Mouse (Mus musculus) limb, embryonic 11.5 days (tissue): Measurements from ENCODE around the gene Eef1b2. TPM values are rescaled to one million over a fixed set of nuclear protein-coding genes. Genes with fewer than 3 reads are reported as not detected.
"Not testable (repeated sequence)": the region's sequence is repeated elsewhere in the genome, so short reads cannot be mapped to it uniquely, and the experiment has no call there.

ENCODE experiments used
- ATAC-seq: fragments of 200-750 bp; cut with Nextera tagmentation; 2 replicates; pipeline ENCODE4 v1.8.0; 2017; ENCODE audit warnings: low read depth; ENCODE audit not compliant: insufficient number of reproducible peaks, low FRiP score, low TSS enrichment
- DNase-seq: peaks from one replicate; pipeline ENCODE4 v3.0.0-alpha.2; 2015; ENCODE audit warnings: low spot score
- H3K27ac ChIP-seq: fragments of 300-500 bp; sonication (generic); replicated peaks from 2 replicates; pipeline ENCODE4 v1.5.1; 2014; ENCODE audit warnings: low read depth, mild to moderate bottlenecking, low read length
- H3K27me3 ChIP-seq: fragments of 300-500 bp; sonication (generic); 2 replicates; pipeline ENCODE4 v1.6.1; 2014; ENCODE audit warnings: mild to moderate bottlenecking, low read length, mixed read lengths; ENCODE audit not compliant: control insufficient read depth, insufficient read depth
- H3K36me3 ChIP-seq: fragments of 300-500 bp; sonication (generic); 2 replicates; pipeline ENCODE4 v1.6.1; 2014; ENCODE audit warnings: mild to moderate bottlenecking, low read length, moderate library complexity, mixed read lengths; ENCODE audit not compliant: control insufficient read depth, insufficient read depth
- H3K4me1 ChIP-seq: fragments of 300-500 bp; sonication (generic); 2 replicates; pipeline ENCODE4 v1.6.1; 2014; ENCODE audit warnings: low read length, mixed read lengths; ENCODE audit not compliant: control insufficient read depth, insufficient read depth
- H3K4me2 ChIP-seq: fragments of 300-500 bp; sonication (generic); 2 replicates; pipeline ENCODE4 v1.6.1; 2014; ENCODE audit warnings: low read depth, mild to moderate bottlenecking, moderate library complexity; ENCODE audit not compliant: severe bottlenecking
- H3K4me3 ChIP-seq: fragments of 300-500 bp; sonication (generic); 2 replicates; pipeline ENCODE4 v1.5.1; 2014; ENCODE audit warnings: low read depth, low read length
- H3K9ac ChIP-seq: fragments of 300-500 bp; sonication (generic); 2 replicates; pipeline ENCODE4 v1.6.1; 2014; ENCODE audit warnings: mild to moderate bottlenecking, low read length
- H3K9me3 ChIP-seq: fragments of 300-500 bp; sonication (generic); 2 replicates; pipeline ENCODE4 v1.6.1; 2016; ENCODE audit warnings: low read length; ENCODE audit not compliant: control insufficient read depth
- WGBS: fragments of 180-500 bp; shearing (Covaris S2); extraction: QIAGEN DNeasy Blood & Tissue Kit; methylation state at CpG from one replicate; pipeline ENCODE4 v1.1.7; 2014; 5-methylcytosine and 5-hydroxymethylcytosine counted together
- polyA plus RNA-seq: library from polyadenylated mRNA; unstranded; fragments of >200 nt; fragmentation: Nextera tagmentation; extraction: Ambion mirVana; gene quantifications from 2 replicates; pipeline ENCODE4 v1.2.1, GENCODE M21; 2014

The Eef1b2 gene
- polyA plus RNA-seq, 1 experiment from 2014 or later, result 703 TPM

GRCm38 (mm10) chr1:63140231-63140630, 36.4 kb upstream of the Eef1b2 start:
- WGBS, result 95% methylated on average over 13 of the region's 13 CpGs
- H3K9ac ChIP-seq, result no peak overlapping the region
- no peak overlapping the region for H3K4me2 ChIP-seq
- peaks cover 2% of the 10 kb centered on the region; the same call in 1 of the 2 replicates for H3K36me3 ChIP-seq
- no peak overlapping the region for H3K27ac ChIP-seq
- H3K9me3 ChIP-seq, result no peaks in the 10 kb centered on the region
- ATAC-seq (no peak), DNase-seq (no peak)
- H3K27me3 ChIP-seq, result no peaks in the 10 kb centered on the region
- H3K4me1 ChIP-seq, result no peaks in the 10 kb centered on the region
- no peak overlapping the region for H3K4me3 ChIP-seq

DNA sequence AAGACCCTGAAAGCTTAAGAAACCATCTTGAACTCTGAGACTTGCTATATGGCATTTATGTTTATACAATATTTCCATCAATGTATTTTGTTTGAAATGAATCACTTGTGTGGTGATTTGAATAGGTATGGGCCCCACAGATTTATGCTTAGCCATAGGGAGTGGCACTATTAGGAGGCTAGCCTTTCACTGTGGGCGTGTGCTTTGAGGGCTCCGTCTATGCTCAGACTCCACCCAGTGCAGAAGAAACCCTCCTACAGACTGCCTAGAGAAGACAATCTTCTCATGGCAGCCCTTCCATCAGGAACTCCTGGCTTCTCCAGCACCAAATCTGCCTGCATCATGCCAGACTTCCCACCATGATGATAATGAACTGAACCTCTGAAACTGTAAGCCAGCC, 8.0 kb upstream of the Eef1b2 start:
- Histone ChIP-seq H3K4me2 (no peak overlapping the region), H3K4me1 (no peaks in the 10 kb centered on the region), H3K27ac (no peak overlapping the region), H3K27me3 (no peaks in the 10 kb centered on the region), H3K9ac (no peak overlapping the region), H3K36me3 (peaks cover 7% of the 10 kb centered on the region; the same call in 1 of the 2 replicates), H3K4me3 (no peak overlapping the region), H3K9me3 (no peaks in the 10 kb centered on the region)
- WGBS, result 91% methylated on average over 2 of the region's 2 CpGs
- DNase-seq (no peak), ATAC-seq (no peak)

GRCm38 (mm10) chr1:63175853-63176252, 772 bp upstream of the Eef1b2 start:
- ATAC-seq (no peak), DNase-seq (no peak)
- Histone ChIP-seq H3K27me3 (no peaks in the 10 kb centered on the region), H3K9ac (peak overlapping the region; percentile 73), H3K4me1 (peaks cover 11% of the 10 kb centered on the region), H3K4me2 (peak overlapping the region; percentile 77), H3K4me3 (peak overlapping the region; percentile 92), H3K36me3 (peaks cover 4% of the 10 kb centered on the region; the same call in 1 of the 2 replicates), H3K9me3 (no peaks in the 10 kb centered on the region), H3K27ac (no peak overlapping the region; the same call in 1 of the 2 replicates)
- 10% methylated on average over 11 of the region's 11 CpGs for WGBS

DNA sequence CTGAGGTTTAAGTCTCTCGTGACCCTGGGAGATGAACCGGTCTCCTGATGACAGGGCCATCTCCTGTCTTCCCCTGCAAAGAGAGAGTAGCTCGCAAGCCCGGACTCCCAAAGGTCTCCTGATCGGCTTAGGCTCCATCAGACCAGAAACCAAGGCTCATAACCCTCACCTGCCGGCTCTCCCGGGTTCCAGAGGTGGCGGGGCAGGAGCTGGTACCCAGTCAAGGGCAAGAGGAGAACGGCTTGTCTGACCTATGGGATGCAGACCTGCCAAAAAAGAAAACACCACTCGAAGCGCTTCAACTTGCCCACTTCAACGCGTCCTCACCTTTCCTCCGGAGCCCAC, 394 bp upstream of the Eef1b2 start:
- WGBS, result 0% methylated on average over 14 of the region's 14 CpGs
- H3K27ac ChIP-seq, result no peak overlapping the region; the same call in 1 of the 2 replicates
- peak overlapping the region; percentile 92 for H3K4me3 ChIP-seq
- peak; percentile 42 for ATAC-seq
- H3K36me3 ChIP-seq, result peaks cover 4% of the 10 kb centered on the region; the same call in 1 of the 2 replicates
- H3K27me3 ChIP-seq, result no peaks in the 10 kb centered on the region
- no peaks in the 10 kb centered on the region for H3K9me3 ChIP-seq
- H3K9ac ChIP-seq, result peak overlapping the region; percentile 73
- peaks cover 11% of the 10 kb centered on the region for H3K4me1 ChIP-seq
- no peak for DNase-seq
- H3K4me2 ChIP-seq, result peak overlapping the region; percentile 77

DNA sequence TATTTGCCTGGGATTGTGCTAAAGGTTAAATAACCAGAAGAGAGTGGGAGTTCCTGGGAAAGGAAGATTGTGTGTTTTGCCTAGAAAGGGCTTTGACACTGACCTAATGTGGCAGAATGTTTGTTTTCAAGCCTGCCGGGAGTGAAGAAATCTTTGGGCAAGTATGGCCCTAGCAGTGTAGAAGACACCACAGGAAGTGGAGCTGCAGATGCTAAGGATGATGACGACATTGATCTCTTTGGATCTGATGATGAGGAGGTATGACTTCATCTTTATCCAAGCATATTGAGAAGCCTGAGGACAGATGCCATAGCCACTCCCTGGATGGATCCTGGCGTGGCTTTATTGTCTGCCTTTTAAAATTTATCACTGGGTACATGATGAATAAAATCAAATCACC, 1.7 kb downstream of the Eef1b2 start:
- H3K4me2 ChIP-seq, result peak overlapping the region; percentile 73; the same call in 1 of the 2 replicates
- H3K4me3 ChIP-seq, result peak overlapping the region; percentile 92
- no peak for DNase-seq
- no peak overlapping the region for H3K9ac ChIP-seq
- H3K27me3 ChIP-seq, result no peaks in the 10 kb centered on the region
- H3K9me3 ChIP-seq, result no peaks in the 10 kb centered on the region
- H3K4me1 ChIP-seq, result peaks cover 11% of the 10 kb centered on the region
- 85% methylated on average over 3 of the region's 3 CpGs for WGBS
- H3K36me3 ChIP-seq, result peaks cover 2% of the 10 kb centered on the region; the same call in 1 of the 2 replicates
- H3K27ac ChIP-seq, result no peak overlapping the region
- no peak for ATAC-seq

GRCm38 (mm10) chr1:63180122-63180521, 3.5 kb downstream of the Eef1b2 start:
- Histone ChIP-seq H3K9me3 (no peaks in the 10 kb centered on the region), H3K36me3 (no peaks in the 10 kb centered on the region; the same call in 1 of the 2 replicates), H3K4me2 (no peak overlapping the region), H3K4me3 (no peak overlapping the region), H3K27ac (no peak overlapping the region), H3K9ac (no peak overlapping the region), H3K4me1 (peaks cover 10% of the 10 kb centered on the region), H3K27me3 (no peaks in the 10 kb centered on the region)
- ATAC-seq, result no peak
- 90% methylated on average over 4 of the region's 4 CpGs for WGBS
- DNase-seq, result no peak

GRCm38 (mm10) chr1:63180575-63180974, 4.0 kb downstream of the Eef1b2 start:
- not testable (repeated sequence) for H3K4me1 ChIP-seq, H3K9ac ChIP-seq, H3K9me3 ChIP-seq, H3K4me3 ChIP-seq, H3K36me3 ChIP-seq, H3K27ac ChIP-seq, H3K4me2 ChIP-seq, DNase-seq, ATAC-seq, H3K27me3 ChIP-seq
- 74% methylated on average over 4 of the region's 4 CpGs for WGBS

DNA sequence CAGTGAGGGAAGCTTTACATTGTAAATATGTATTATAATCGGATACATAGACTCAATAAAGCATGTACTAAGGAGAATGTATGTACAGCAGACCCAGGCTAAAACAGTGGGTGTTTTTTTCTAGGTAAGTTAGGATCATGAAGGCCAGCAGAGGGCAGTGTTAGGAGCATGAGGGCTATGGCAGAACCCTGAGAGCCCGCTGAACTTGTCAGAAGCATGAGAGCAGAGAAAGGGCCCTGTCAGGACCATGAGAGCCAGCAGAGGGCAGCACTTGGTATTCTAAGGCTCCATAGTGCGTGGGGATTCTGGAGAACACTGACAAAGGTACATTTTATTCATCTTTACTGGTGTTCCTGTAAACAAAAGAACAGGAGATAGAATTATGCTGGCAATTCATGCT, 4.4 kb downstream of the Eef1b2 start:
- H3K9ac ChIP-seq, result no peak overlapping the region
- ATAC-seq (peak; percentile 75), DNase-seq (peak; percentile 97)
- H3K27ac ChIP-seq, result no peak overlapping the region
- H3K9me3 ChIP-seq, result no peaks in the 10 kb centered on the region
- no peaks in the 10 kb centered on the region; the same call in 1 of the 2 replicates for H3K36me3 ChIP-seq
- 7% methylated on average over 3 of the region's 3 CpGs for WGBS
- peaks cover 3% of the 10 kb centered on the region; the same call in 1 of the 2 replicates for H3K4me1 ChIP-seq
- H3K4me2 ChIP-seq, result no peak overlapping the region
- no peak overlapping the region for H3K4me3 ChIP-seq
- H3K27me3 ChIP-seq, result no peaks in the 10 kb centered on the region

GRCm38 (mm10) chr1:63181480-63181879, 4.9 kb downstream of the Eef1b2 start:
- Histone ChIP-seq H3K9me3 (no peaks in the 10 kb centered on the region), H3K4me3 (no peak overlapping the region), H3K9ac (no peak overlapping the region), H3K36me3 (no peaks in the 10 kb centered on the region; the same call in 1 of the 2 replicates), H3K27ac (no peak overlapping the region), H3K4me2 (no peak overlapping the region), H3K4me1 (peaks cover 3% of the 10 kb centered on the region; the same call in 1 of the 2 replicates), H3K27me3 (no peaks in the 10 kb centered on the region)
- no peak for ATAC-seq
- no peak for DNase-seq
- 98% methylated on average over 1 of the region's 1 CpGs for WGBS
